Mouse (Mus musculus) hindbrain, embryonic 16.5 days (tissue): ENCODE measurements at regions not wholly inside any gene's neighbourhood (a gene's known extent, or its start where the extent isn't known, plus 50 kb on each side); places are given as distances from the start of the nearest gene placed in this dataset.

Experiments
- ATAC-seq: fragments of 200-750 bp; cut with Nextera tagmentation; 2 replicates; pipeline ENCODE4 v1.8.0; 2017; ENCODE audit warnings: moderate TSS enrichment, moderate library complexity
- H3K27ac ChIP-seq: fragments of 300-500 bp; sonication (generic); 2 replicates; pipeline ENCODE4 v1.5.1; 2014; ENCODE audit warnings: low read depth, mild to moderate bottlenecking, control low read depth, low read length, moderate library complexity
- H3K27me3 ChIP-seq: fragments of 300-500 bp; sonication (generic); replicated peaks from 2 replicates; pipeline ENCODE4 v1.6.1; 2014; ENCODE audit warnings: low read length; ENCODE audit not compliant: control insufficient read depth, insufficient read depth
- H3K36me3 ChIP-seq: fragments of 300-500 bp; sonication (generic); 2 replicates; pipeline ENCODE4 v1.6.1; 2014; ENCODE audit warnings: mild to moderate bottlenecking, low read length, moderate library complexity, mixed read lengths; ENCODE audit not compliant: control insufficient read depth, insufficient read depth
- H3K4me1 ChIP-seq: fragments of 300-500 bp; sonication (generic); 2 replicates; pipeline ENCODE4 v1.6.1; 2014; ENCODE audit warnings: low read depth, low read length; ENCODE audit not compliant: control insufficient read depth, insufficient read depth
- H3K4me2 ChIP-seq: fragments of 300-500 bp; sonication (generic); 2 replicates; pipeline ENCODE4 v1.6.1; 2014; ENCODE audit warnings: mild to moderate bottlenecking, low read length, control low read depth, moderate library complexity
- H3K4me3 ChIP-seq: fragments of 300-500 bp; sonication (generic); 2 replicates; pipeline ENCODE4 v1.5.1; 2014; ENCODE audit warnings: mild to moderate bottlenecking, low read length, control low read depth, moderate library complexity
- H3K9ac ChIP-seq: fragments of 300-500 bp; sonication (generic); 2 replicates; pipeline ENCODE4 v1.6.1; 2014; ENCODE audit warnings: low read depth, mild to moderate bottlenecking, control low read depth, low read length, moderate library complexity
- H3K9me3 ChIP-seq: fragments of 300-500 bp; sonication (generic); 2 replicates; pipeline ENCODE4 v1.6.1; 2014; ENCODE audit warnings: mild to moderate bottlenecking, low read length, moderate library complexity; ENCODE audit not compliant: control insufficient read depth
- WGBS: fragments of 180-500 bp; shearing (Covaris S2); extraction: QIAGEN DNeasy Blood & Tissue Kit; methylation state at CpG from one replicate; pipeline ENCODE4 v1.1.7; 2014; 5-methylcytosine and 5-hydroxymethylcytosine counted together

- no peak for ATAC-seq
- H3K36me3 ChIP-seq = no peaks in the 10 kb centered on the region
- H3K27me3 ChIP-seq = no peaks in the 10 kb centered on the region
- WGBS = 48% methylated on average over 7 of the region's 7 CpGs
- no peak overlapping the region for H3K9ac ChIP-seq
- H3K4me2 ChIP-seq = no peak overlapping the region
- no peaks in the 10 kb centered on the region for H3K4me1 ChIP-seq
- H3K27ac ChIP-seq = no peak overlapping the region
- H3K4me3 ChIP-seq = no peak overlapping the region
- no peaks in the 10 kb centered on the region for H3K9me3 ChIP-seq
These were observed 385.1 kb upstream of the Tmpo start for GRCm38 (mm10) chr10:91566116-91566774.

GRCm38 (mm10) chr10:91559307-91559706, 378.2 kb upstream of the Tmpo start:
- Histone ChIP-seq H3K4me1 (no peaks in the 10 kb centered on the region), H3K4me2 (no peak overlapping the region), H3K36me3 (no peaks in the 10 kb centered on the region), H3K27me3 (no peaks in the 10 kb centered on the region), H3K9ac (no peak overlapping the region), H3K4me3 (no peak overlapping the region), H3K27ac (no peak overlapping the region), H3K9me3 (no peaks in the 10 kb centered on the region)
- 63% methylated on average over 5 of the region's 5 CpGs for WGBS
- no peak for ATAC-seq

GRCm38 (mm10) chr10:91548071-91548470, 367.0 kb upstream of the Tmpo start:
- Histone ChIP-seq H3K4me2 (no peak overlapping the region), H3K4me1 (peaks cover 9% of the 10 kb centered on the region), H3K4me3 (no peak overlapping the region), H3K9ac (no peak overlapping the region), H3K36me3 (no peaks in the 10 kb centered on the region), H3K27ac (no peak overlapping the region), H3K9me3 (no peaks in the 10 kb centered on the region), H3K27me3 (no peaks in the 10 kb centered on the region)
- WGBS = 85% methylated on average over 4 of the region's 4 CpGs
- no peak for ATAC-seq

- peak overlapping the region; percentile 35; the same call in 1 of the 2 replicates for H3K4me2 ChIP-seq
- no peak overlapping the region for H3K27ac ChIP-seq
- no peaks in the 10 kb centered on the region for H3K27me3 ChIP-seq
These were observed 365.0 kb upstream of the Tmpo start for GRCm38 (mm10) chr10:91546140-91546539.

GRCm38 (mm10) chr10:91545421-91545820, 364.3 kb upstream of the Tmpo start:
- Histone ChIP-seq H3K27ac (no peak overlapping the region), H3K9me3 (no peaks in the 10 kb centered on the region), H3K4me2 (no peak overlapping the region), H3K4me1 (peaks cover 9% of the 10 kb centered on the region), H3K9ac (no peak overlapping the region), H3K4me3 (no peak overlapping the region), H3K36me3 (no peaks in the 10 kb centered on the region), H3K27me3 (no peaks in the 10 kb centered on the region)
- ATAC-seq = no peak
- 47% methylated on average over 3 of the region's 3 CpGs for WGBS

More at GRCm38 (mm10) chr10:91546140-91546539, 365.0 kb upstream of the Tmpo start:
- Histone ChIP-seq H3K9me3 (no peaks in the 10 kb centered on the region), H3K9ac (peak overlapping the region; percentile 9; the same call in 1 of the 2 replicates), H3K4me1 (peaks cover 9% of the 10 kb centered on the region), H3K4me3 (no peak overlapping the region), H3K36me3 (no peaks in the 10 kb centered on the region)
- 17% methylated on average over 9 of the region's 9 CpGs for WGBS
- ATAC-seq = peak; percentile 93

GRCm38 (mm10) chr10:91543167-91543918, 362.2 kb upstream of the Tmpo start:
- no peak for ATAC-seq
- no peak overlapping the region for H3K27ac ChIP-seq
- no peaks in the 10 kb centered on the region for H3K27me3 ChIP-seq
- peaks cover 9% of the 10 kb centered on the region for H3K4me1 ChIP-seq
- no peak overlapping the region for H3K4me3 ChIP-seq
- no peak overlapping the region for H3K4me2 ChIP-seq
- no peaks in the 10 kb centered on the region for H3K36me3 ChIP-seq
- no peak overlapping the region for H3K9ac ChIP-seq
- 88% methylated on average over 3 of the region's 3 CpGs for WGBS
- H3K9me3 ChIP-seq = no peaks in the 10 kb centered on the region

- Histone ChIP-seq H3K4me1 (peaks cover 12% of the 10 kb centered on the region), H3K9ac (no peak overlapping the region), H3K9me3 (no peaks in the 10 kb centered on the region), H3K27me3 (no peaks in the 10 kb centered on the region), H3K4me3 (no peak overlapping the region), H3K4me2 (no peak overlapping the region), H3K27ac (no peak overlapping the region), H3K36me3 (no peaks in the 10 kb centered on the region)
- ATAC-seq = no peak
- WGBS = 9% methylated on average over 9 of the region's 9 CpGs
These were observed 361.1 kb upstream of the Tmpo start for GRCm38 (mm10) chr10:91542201-91542604.

- Histone ChIP-seq H3K9ac (no peak overlapping the region), H3K27me3 (no peaks in the 10 kb centered on the region), H3K36me3 (no peaks in the 10 kb centered on the region), H3K4me2 (no peak overlapping the region), H3K4me1 (peaks cover 4% of the 10 kb centered on the region; the same call in 1 of the 2 replicates), H3K4me3 (no peak overlapping the region), H3K27ac (no peak overlapping the region), H3K9me3 (no peaks in the 10 kb centered on the region)
- 25% methylated on average over 8 of the region's 8 CpGs for WGBS
- ATAC-seq = no peak
These were observed 356.1 kb upstream of the Tmpo start for GRCm38 (mm10) chr10:91537241-91537640.

GRCm38 (mm10) chr10:91535392-91535791, 354.3 kb upstream of the Tmpo start:
- Histone ChIP-seq H3K27me3 (no peaks in the 10 kb centered on the region), H3K4me1 (peaks cover 4% of the 10 kb centered on the region; the same call in 1 of the 2 replicates), H3K9me3 (no peaks in the 10 kb centered on the region), H3K27ac (no peak overlapping the region), H3K36me3 (no peaks in the 10 kb centered on the region), H3K4me2 (no peak overlapping the region), H3K9ac (no peak overlapping the region), H3K4me3 (no peak overlapping the region)
- WGBS = 64% methylated on average over 2 of the region's 2 CpGs
- ATAC-seq = no peak
